In genomic region chr5:135044575-135044974, GRCm38 (mm10) we compare ENCODE assay signal across 21 mouse cellular contexts. TPM values are rescaled to one million over a fixed set of nuclear protein-coding genes. Genes with fewer than 3 reads are reported as not detected.
DNase-seq lines count a peak whose midpoint lies in the region; TF ChIP-seq lines count a peak whose summit lies in the region.
"Had no signal": no experiment of that assay in that cellular context is flagged by ENCODE, and none has a peak within 500 bp of the region (broad histone marks: within the 10 kb centered on the region; RNA-seq: fewer than 3 reads in every experiment).

No protein-coding gene starts in this region.

- 39% methylated on average over 3 of the region's 3 CpGs for WGBS in olfactory bulb, adult 2 months

- TF ChIP-seq POLR2A in olfactory bulb, adult 2 months (IDR thresholded peaks at IDR 0.05; ENCODE audit: insufficient read depth, low read depth, low read length): no peak

- peak overlapping the region; percentile 32; the same call in 1 of the 2 replicates for H3K27ac ChIP-seq in left cerebral cortex, adult 2 months
- H3K27ac ChIP-seq in olfactory bulb, adult 2 months (ENCODE audit: insufficient read depth, low read depth, low read length): 0 out of 2 replicates have a peak overlapping the region, but pooled peaks have one; percentile 45
- H3K27ac ChIP-seq: embryonic facial prominence, embryonic 10.5 days; embryonic facial prominence, embryonic 12.5 days; forebrain, embryonic 13.5 days; forebrain, embryonic 15.5 days had no signal

- no peak for TF ChIP-seq CTCF in left cerebral cortex, adult 2 months (IDR thresholded peaks at IDR 0.05)
- TF ChIP-seq CTCF in olfactory bulb, adult 2 months (IDR thresholded peaks at IDR 0.05; ENCODE audit: insufficient read depth, low read depth, low read length): no peak

- intact Hi-C loops in left cerebral cortex, adult 2 months (cut with DNase I): no loop called here
- intact Hi-C loops in left cerebral cortex, postnatal 36 days (cut with DNase I): no loop called here

- no peak for DNase-seq in left cerebral cortex, adult 2 months (ENCODE audit: extremely low spot score in 1 of 2, low spot score in 2 of 2)
- DNase-seq in left cerebral cortex, postnatal 36 days (ENCODE audit: low spot score in 2 of 2): no peak
- DNase-seq in brain, adult 2 months (ENCODE audit: low read depth, low spot score): peak; percentile 83
- no peak for DNase-seq in embryo, embryonic 9.5 days (ENCODE audit: extremely low spot score)
- DNase-seq: adrenal gland, adult 2 months; adrenal gland, postnatal 10 days; adrenal gland, postnatal 25 days; cerebellum, adult 11 months; cerebellum, adult 18-20 months; cerebellum, adult 8-10 months; cerebellum, adult 9-11 months; cerebellum, postnatal 14 days; cerebellum, postnatal 36 days; embryo, embryonic 11 days; forebrain, postnatal 0 days had no signal

- peaks cover 32% of the 10 kb centered on the region for H3K4me1 ChIP-seq in olfactory bulb, adult 2 months (ENCODE audit: control insufficient read depth, insufficient read depth, low read length)
- H3K4me1 ChIP-seq: forebrain, embryonic 13.5 days; forebrain, embryonic 15.5 days had no signal

- no peak overlapping the region for H3K4me3 ChIP-seq in left cerebral cortex, adult 2 months
- H3K4me3 ChIP-seq in olfactory bulb, adult 2 months (ENCODE audit: insufficient read depth, low read depth, low read length): no peak overlapping the region
- H3K4me3 ChIP-seq: embryonic facial prominence, embryonic 10.5 days; embryonic facial prominence, embryonic 12.5 days; forebrain, embryonic 13.5 days; forebrain, embryonic 15.5 days had no signal

RNA-seq across cellular contexts. Expression of gene Dnajc30, which starts 19.4 kb away (rescaled TPM):
- total RNA-seq in left cerebral cortex, adult 2 months (2021): 10 to 100 TPM; 38.6 to 41.7 TPM
- 10 to 100 TPM; 40.9 to 52.1 TPM for total RNA-seq in left cerebral cortex, postnatal 36 days (2021)
- not detected in 2 replicates for polyA plus RNA-seq in olfactory bulb, adult 2 months (2012; ENCODE audit: insufficient read depth, insufficient read length, low replicate concordance, missing spikeins)

RNA-seq across cellular contexts. Expression of gene Bud23, which starts 20.2 kb away (rescaled TPM):
- total RNA-seq in left cerebral cortex, adult 2 months (2021): 10 to 100 TPM; 53.4 to 57.3 TPM
- 10 to 100 TPM; 41.0 to 50.0 TPM for total RNA-seq in left cerebral cortex, postnatal 36 days (2021)
- not detected in 2 replicates for polyA plus RNA-seq in olfactory bulb, adult 2 months (2012; ENCODE audit: insufficient read depth, insufficient read length, low replicate concordance, missing spikeins)

RNA-seq across cellular contexts. Expression of gene Stx1a, which starts 21.3 kb away (rescaled TPM):
- total RNA-seq in left cerebral cortex, adult 2 months (2021): 100 to 1,000 TPM; 340 to 346 TPM
- 100 to 1,000 TPM; 340 to 404 TPM for total RNA-seq in left cerebral cortex, postnatal 36 days (2021)
- not detected in 2 replicates for polyA plus RNA-seq in olfactory bulb, adult 2 months (2012; ENCODE audit: insufficient read depth, insufficient read length, low replicate concordance, missing spikeins)

RNA-seq across cellular contexts. Expression of gene Vps37d, which starts 33.5 kb away (rescaled TPM):
- total RNA-seq in left cerebral cortex, adult 2 months (2021): 10 to 100 TPM; 26.8 to 30.8 TPM
- total RNA-seq in left cerebral cortex, postnatal 36 days (2021): 10 to 100 TPM; 26.8 to 36.0 TPM
- not detected in 2 replicates for polyA plus RNA-seq in olfactory bulb, adult 2 months (2012; ENCODE audit: insufficient read depth, insufficient read length, low replicate concordance, missing spikeins)
- total RNA-seq: common myeloid progenitor, adult 5-6 weeks had no signal

RNA-seq across cellular contexts. Expression of gene Abhd11, which starts 35.6 kb away (rescaled TPM):
- total RNA-seq in left cerebral cortex, adult 2 months (2021): 10 to 100 TPM; 31.3 to 39.3 TPM
- 10 to 100 TPM; 31.1 to 39.2 TPM for total RNA-seq in left cerebral cortex, postnatal 36 days (2021)
- not detected in 2 replicates for polyA plus RNA-seq in olfactory bulb, adult 2 months (2012; ENCODE audit: insufficient read depth, insufficient read length, low replicate concordance, missing spikeins)
